Mouse (Mus musculus): ENCODE data around the gene Mrpl14.

The Mrpl14 gene

DNA sequence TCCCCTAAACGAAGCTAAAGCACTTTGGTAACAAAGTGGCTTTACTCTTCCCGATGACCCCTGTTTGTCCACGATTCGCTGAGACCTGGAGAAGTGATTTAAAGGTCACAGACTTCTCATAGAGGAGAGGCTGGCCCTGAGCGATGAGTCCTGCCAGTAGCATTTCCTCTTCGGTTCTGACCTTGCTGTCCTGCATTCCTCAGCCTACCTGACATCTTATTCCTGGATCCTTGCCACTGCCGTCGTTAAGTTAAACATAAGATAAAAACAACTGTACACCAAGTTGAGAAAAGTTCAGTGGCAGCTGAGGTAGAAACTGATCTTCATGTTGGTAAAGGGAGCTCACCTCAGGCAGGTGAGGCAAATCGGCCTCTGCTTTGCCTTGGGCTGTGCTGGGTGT is 3.0 kb downstream of the Mrpl14 start:
- no peak for DNase-seq

DNA sequence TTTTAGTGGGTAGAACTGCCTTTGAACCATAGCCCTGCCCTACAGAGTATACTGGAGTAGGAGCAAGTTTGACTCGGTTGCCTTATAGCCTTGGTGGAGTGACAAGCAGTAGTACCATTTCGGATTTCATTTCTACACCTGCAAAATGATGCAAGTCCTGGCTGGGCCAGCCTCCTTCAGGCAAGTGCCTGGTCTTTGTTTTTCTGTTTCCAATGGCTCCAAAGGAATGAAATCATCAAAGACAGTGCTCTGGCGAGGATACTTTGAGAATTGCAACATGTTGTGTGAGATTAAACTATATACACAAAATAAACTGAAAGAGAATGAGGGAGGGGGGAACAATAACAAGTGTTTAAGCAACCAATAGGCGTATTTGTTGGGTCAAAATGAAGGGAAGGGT is 3.9 kb downstream of the Mrpl14 start:
- no peak for DNase-seq

DNA sequence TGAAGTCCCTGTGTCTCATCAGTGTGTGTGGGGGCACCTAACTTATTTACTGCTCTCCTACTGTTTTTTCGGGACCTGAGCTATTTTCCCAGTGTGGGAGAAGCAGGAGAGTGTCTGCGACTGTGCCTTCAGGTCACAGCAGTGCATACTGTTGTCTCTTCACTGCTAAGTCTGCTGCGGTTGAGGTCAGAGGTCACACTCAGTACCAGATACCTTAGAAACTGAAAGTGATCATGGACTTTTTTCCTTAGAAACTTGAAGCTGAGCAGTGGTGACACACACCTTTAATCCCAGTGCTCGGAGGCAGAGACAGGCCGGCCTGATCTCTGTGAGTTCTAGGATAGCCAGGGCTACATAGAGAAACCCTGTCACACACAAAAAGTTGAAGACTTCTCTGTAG is 6.0 kb downstream of the Mrpl14 start:
- DNase-seq: no peak

DNA sequence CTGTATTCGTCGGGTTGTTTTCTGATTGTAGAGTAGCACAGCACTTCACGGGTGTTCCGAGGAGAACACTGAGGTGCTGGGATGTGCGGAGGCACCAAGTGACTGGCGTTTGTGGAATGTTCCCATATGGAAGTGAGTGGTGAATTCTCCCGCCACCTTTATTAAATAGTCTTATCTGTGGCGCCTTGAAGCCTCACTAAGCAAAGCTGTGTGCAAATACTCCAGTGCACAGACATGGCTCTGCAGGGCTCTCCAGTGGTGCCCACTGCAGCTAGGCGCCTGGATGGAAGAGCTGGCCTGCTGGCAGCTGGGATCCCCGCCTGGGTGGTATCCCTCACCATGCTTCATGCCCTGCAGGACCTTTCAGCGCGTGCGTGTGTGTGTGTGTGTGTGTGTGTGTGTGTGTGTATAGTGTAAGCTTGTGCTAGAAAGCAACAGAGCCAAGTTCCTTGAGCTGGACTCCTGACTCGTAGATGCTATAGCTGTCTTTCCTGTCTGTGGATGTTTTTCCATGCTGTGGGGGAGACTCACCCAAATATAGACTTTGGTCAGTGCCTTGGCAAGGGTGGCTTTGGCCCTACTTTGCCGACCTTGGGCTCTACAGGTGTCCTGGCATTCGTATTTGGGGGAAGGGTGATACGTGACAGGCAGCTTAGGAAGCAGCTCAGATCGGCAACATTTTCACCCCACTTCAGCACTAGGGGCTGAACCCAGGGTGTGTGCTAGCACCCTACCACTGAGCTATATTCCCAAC is 7.9 kb downstream of the Mrpl14 start:
- DNase-seq: no peak

DNA sequence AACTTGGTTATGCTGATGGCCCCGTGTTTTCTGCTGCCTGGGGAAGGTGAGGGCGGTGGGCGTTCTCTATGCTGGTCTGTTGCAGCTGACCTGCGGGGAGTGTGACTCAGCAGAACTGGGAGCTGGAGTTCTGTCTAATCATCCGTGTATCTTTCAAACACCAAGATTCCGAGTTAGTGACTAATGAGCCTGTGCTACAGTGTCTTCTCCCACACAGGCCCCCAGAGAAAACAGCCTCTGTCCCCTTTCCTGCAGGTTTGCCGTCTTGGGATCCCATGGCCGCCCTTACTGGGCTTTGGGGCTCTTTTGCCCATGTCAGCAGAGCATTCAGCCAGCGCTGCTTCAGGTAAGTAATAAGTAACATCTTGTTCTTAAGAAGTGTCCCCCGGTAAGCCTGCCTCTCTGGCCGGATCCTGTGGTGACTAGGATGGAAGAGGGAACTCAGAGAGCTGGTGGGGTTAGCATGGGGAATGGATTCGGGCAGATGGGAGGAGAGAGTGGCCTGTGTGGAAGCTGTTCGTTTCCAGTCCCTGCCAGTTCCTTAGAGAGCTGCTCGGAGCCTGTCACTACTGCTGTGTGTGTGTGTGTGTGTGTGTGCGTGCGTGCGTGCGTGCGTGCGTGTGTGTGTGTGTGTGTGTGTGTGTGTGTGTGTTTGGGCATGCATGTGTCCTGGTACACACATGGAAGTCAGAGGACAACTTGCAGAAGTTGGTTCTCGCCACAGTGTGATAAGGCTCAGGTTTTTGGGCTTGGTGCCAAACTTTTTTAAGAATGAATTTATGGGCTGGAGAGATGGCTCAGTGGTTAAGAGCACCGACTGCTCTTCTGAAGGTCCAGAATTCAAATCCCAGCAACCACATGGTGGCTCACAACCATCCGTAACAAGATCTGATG is 9.4 kb downstream of the Mrpl14 start:
- no peak for DNase-seq

DNA sequence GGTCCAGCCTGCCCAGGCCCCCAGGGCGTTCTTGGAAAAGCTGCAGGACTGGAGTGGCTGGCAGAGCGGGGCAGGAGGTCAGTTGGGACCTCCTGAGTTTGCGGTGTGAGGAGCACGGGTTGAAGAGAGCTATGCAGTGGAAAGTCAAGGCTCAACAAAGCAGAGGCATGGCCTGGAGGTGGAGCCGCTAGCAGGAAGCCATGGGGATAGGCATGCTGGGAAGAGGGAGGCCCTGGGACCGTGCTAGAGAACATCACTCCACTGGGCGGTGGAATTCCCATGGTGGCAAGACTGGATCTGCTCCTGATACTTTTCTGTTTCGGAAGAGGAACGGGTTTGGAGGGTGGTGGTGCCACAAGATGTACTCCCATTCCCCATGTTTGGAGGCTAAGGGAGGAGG is 10.9 kb downstream of the Mrpl14 start:
- DNase-seq: no peak

DNA sequence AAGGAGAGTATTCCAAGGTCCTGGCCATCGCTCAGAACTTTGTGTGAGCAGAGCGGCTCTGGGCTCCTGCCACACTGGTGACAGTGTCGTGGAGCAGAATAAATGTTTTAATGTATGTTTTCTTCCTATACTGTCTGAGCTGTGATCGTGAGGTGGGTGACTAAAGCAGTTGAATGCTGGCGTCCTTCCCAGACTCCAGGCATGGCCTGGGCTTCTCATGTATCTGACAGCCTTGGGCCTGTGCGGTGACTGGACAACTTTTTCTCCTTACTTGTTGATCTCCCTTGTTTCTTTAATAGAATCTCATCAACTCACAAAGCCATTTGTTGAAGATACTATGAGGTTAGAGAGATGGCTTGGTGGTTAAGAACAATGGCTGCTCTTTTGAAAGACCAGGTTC is 12.2 kb downstream of the Mrpl14 start:
- no peak for DNase-seq

DNA sequence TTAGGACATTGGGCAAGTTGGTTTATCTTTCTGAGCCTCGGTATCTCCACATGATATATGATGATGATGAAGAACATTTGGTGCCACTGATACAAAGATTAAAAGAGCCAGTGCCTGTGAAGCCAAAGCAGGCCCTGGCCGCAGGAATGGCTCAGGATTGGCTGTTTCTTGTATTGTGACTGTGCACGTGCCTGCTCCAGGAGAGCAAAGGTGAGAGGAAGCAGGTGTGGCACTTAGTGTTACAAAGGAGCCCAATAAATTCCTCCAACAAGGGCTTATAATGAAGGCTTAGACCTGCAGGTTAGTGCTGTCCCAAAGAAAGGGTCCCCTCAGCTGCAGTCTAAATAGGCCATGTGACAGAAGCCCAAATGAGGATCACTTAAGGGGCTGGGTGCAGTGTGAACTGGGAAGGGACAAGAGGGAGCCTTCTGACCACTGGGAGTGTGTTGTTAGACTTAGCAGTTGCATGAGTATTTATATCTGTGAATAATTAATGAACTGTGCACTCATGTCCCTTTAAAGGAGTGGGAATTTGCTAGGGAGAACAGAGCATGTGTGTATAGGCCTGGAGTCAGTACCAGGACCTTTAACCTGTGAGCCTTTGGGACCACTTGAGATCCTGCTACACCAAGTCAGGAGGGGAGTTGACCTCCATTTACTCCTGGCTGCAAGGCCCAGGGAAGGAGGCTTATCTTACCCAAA is 13.1 kb downstream of the Mrpl14 start:
- no peak for DNase-seq

DNA sequence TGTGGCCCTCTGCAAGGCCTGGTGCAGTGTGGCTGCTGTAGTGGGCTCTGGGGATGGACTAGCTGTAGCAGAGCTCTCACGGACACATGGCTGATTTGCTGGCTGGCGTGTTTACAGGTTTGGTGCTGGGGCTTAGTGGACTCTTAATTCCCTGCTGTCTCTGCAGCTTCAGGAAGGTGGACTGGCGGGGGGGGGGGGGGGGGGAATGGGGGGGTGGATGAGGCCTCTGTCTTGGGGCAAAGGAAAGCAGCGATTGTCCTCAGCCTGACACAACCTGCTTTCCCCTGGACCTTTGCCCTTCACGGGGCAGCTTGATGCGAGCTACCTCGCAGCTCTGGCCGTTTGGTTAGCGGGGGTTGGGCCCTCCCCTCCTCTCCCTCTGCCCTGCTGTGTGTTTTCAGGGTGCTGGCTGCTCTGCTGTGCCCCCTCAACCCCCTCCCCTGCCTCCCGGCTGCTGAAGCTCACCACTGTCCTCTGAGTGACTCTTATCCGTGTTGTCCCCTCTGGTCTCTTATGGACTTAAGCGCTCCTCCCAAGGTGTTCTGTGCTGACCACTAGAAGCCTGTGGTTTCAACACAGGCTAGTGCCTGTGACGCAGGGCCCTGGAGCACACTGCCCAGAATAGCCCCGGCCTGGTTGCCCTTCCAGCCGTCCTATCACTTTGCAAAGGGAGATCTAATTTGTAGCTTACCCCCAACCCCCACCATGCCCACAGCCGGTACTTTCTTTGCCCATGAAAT is 14.5 kb downstream of the Mrpl14 start:
- no peak for DNase-seq

DNA sequence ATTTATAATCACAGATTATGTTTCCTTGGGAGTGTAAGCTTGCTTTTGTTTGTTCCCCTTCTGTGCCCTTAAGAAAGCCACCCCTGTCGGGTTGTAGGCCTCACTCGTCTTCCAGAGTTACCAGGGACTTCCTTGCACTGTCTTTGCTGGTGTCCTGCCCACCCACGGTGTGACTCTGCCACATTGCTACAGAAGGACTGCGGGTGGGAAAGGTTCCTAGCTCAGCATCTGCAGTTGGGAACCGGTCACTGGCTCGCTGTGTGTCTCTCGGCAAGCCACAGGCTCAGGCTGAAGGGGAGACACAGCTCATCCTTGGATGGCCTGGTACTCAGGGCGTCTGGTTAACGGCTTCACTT is 15.1 kb downstream of the Mrpl14 start:
- DNase-seq: no peak

DNA sequence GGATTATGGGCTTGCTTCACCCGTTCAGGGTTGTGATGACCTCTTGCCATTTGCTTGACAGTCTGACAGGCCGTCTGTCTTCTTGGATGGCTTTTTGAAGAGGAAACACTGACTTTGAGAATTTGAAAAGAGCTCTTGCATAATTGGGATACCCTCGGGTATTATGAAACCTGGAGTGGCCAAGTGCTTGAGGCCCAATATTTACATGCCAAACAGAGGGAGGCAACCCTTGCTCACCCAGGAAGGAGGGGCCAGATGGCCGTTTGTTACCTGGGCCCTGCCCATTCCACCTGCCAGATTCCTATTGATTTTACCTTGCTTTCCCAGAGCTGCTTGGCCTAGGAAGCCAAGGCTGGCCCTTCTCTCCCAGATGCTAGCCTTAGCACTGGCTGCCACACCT is 16.1 kb downstream of the Mrpl14 start:
- DNase-seq: no peak

DNA sequence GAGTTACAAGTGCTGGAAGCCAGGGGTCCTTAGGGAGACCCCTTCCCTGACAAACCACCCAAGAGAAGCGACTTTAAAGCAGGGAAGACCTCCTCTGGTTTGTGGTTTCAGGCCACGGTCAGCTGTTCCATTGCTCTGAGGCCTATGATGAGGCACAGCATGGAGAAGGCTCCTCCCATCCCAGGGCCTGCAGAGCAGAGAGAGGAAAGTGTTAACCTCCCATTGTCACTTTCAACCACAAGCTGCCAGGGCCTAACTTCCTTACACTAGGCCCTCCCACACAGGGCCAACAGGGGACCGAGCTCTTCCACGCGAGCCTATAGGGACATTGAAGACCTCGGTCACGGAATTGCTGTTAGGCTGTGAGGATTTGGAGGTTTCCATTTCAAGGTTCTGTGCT is 17.1 kb downstream of the Mrpl14 start:
- DNase-seq: no peak

DNA sequence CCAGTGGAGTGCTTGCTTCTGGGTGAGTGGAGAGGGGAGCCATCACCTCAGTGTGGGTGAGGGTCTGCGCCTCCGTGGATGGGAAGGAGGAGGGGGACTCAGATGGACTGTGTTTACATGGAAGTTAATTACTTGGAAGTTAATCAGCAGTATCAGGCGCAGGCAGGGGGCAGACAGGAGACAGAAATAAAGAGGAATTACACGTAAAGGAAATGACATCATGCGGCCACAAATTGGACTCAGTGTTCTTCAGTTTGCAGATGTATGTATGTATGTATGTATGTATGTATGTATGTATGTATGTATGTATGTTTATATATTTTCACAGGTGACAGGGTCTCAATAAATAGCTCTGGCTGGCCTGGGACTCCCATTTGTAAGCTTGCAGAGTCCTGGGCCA is 20.7 kb downstream of the Mrpl14 start:
- no peak for DNase-seq

DNA sequence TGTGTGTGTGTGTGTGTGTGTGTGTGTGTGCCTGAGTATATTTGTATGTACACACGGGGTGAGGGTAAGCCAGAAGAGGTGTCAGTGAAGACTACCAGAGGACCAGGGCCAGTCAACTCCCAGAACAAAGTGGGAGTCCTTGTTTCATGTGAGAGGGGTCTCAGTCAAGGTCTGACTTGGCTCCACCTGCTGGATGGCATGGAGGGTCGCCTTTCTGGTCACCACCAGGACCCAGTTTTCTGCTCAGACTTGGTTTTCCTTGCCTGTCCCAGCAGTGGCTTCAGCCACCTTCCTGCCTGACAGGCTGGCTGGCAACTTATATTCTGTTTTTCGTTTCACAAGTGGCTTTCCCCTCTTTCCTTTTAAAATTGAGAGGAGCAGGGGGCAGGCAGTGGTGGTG is 21.3 kb downstream of the Mrpl14 start:
- DNase-seq: no peak

DNA sequence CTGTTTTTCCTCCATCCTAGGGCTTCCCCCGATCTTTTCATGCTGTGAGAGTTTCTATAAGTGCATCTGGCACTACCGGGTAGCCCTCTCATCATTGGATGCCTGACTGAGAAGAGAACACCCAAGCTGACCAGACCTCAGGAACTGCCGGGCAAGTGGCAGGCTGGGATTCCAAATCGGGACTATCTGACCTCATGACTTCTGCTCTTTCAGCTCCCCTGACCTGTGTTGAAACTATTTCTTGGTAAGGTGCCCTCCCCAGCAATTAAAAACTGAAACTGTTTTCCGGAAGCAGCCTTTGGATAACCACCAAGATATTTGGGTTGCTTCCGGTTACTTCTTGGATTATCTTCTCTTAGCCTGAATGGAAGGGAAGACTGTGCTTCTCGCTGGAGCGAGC is 22.1 kb downstream of the Mrpl14 start:
- DNase-seq: no peak

DNA sequence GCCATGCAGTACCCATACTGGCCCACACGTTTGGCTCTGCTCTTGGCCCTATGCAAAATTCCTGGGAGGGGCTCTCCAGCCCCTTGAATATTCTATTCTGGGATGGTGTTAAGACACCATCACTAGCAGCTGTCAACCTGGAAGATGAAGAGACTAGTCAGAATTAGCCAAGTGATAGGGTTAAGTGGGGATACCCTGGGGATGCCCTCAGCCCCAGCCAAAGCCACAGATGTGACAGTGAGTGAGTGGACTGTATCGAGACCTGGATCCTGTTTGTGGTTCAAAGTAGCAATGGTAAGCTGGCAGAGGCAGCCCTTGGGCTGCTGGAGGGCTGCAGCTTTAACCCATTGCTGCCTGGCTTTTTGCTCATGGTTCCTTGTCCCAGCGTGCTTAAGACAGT is 23.7 kb downstream of the Mrpl14 start:
- DNase-seq: no peak

DNA sequence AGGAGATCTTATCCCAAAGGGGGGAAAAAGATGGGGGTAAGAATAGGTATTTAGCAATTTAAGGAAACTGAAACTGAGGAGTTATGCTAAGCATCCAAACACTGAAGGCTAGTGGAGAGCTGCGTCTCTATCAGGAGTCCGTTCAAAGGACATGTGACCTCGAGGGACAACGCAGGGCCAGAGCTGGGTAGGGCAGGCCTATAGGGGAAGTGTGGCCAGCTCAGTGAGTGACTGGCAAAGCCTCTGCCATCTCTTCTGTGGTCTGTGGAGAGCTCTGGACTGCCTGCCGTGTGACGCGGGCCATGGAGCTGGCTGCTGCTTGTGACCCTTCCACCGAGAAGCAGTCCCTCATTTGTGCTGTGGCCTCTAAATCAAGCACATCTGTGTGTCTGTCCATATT is 24.3 kb downstream of the Mrpl14 start:
- DNase-seq: no peak

DNA sequence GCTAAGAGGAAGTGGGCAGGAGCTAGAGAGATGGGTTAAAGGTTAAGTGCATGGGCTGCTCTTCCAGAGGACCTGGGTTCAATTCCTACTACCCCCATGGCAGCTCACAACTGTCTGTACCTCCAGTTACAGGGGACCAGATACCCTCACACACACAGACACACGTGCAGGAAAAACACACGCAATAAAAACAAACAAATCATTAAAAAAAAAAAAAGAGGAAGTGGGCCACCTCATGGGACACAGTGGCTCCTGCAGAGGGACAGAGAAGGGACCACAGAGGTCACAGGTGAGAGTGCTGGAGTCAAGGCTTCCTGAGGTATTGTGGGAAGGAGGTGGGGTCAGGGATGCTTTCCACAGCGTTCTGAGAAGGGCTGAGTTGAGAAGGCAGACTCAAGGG is 25.4 kb downstream of the Mrpl14 start:
- no peak for DNase-seq

DNA sequence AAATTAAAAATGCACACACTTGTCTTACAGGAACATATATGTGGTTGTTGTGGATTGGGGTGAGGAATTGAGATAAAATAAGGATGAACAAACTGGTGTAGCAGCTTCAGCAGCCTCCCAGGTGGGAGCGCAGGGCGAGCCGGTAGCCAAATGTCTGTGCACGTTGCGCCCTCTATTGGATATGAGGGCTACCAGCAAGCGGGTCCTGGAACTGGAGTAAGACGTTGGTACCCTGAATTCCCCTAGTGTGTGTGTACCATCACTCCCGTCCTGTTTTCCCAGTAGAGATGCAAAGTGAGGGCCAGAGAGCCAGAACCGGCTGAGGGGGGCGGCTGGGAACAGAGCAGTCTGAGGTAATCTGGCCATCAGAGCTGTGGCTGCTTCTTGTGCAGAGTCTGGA is 32.2 kb downstream of the Mrpl14 start:
- peak; percentile 79 to 80 for DNase-seq

DNA sequence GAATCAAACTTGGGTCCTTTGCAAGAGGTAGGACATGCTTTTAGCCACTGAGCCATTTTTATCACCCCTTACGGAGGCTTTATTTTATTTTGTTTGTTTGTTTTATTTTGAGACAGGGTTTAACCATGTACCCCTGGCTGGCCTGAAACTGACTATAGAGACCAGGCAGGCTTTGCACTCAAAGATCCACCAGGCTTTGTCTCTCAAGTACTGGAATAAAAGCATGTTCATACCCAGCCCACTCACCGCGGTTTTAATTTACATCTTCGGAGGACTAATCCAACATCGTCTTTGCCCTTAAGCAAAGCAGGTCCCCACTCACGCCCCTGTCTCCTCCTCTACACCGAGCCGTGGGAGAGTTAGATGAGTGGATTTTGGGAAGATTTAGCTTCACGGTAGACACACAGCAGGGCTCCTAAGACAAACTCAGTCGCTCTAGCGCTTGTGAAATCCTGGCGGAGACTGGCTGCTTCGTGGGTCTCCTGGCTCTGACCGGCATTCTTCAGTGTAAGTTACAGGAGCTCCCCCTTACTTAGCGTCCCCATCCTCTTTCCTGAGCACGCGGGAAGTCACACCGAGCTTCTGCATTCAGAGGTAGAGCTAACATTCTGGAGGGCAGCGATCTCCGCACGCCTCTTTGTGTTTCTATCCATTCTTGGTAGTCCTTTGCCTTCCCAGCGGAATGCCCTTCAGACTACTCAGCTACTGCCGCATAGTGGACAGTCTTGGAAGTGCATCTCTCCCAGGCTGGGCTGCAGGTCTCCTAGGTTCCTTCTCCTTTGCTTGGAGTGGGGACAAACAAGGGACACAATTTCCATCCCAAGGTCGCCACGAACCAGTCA is 37.8 kb downstream of the Mrpl14 start:
- DNase-seq: peak; percentile 88 to 89

DNA sequence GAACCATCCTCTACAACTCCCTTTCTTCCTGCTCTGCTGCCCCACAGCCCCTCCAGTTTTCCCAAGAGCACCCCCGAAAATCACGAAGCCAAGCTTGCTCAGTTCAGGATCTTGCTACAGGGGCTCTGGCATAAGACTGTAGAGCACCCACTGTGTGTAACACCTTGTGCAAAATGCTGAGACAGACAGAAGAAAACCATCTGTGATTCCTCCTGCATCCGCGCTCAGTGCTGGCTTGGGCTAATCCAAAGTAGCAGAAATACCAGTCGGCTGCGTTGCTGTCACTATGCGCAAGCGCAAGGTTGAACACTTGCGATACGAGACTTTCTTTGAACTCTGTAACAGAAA is 38.4 kb downstream of the Mrpl14 start:
- DNase-seq: no peak

DNA sequence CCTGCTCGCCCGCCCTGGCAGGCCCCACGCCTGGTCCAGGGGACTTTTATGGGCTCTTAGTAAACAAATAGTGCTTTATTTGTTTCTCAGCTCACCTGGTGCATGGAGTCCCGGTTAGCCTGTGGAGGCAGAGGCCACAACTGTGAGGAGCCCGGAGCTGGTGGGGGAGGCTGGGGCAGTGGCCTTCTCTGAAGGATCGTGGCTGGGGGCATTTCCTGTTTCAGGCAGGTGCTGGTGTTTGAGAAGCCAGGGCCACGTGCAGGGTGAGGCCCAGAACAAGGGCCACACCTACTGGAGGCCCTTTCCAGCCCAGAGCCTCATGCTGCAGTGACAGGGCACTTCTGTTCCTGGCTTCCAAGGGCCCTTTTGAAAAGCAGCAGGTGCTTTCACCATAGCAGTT is 40.1 kb downstream of the Mrpl14 start:
- no peak for DNase-seq

All from cerebellum, adult 18-20 months (tissue).